Mouse (Mus musculus) mesoderm, embryonic 11.5 days (tissue): ENCODE data around the gene Amotl2.

Experiments used
- DNase-seq: peaks from one replicate; pipeline ENCODE4 v3.0.0-alpha.2; 2012; ENCODE audit warnings: low read depth, low spot score

The Amotl2 gene

DNA sequence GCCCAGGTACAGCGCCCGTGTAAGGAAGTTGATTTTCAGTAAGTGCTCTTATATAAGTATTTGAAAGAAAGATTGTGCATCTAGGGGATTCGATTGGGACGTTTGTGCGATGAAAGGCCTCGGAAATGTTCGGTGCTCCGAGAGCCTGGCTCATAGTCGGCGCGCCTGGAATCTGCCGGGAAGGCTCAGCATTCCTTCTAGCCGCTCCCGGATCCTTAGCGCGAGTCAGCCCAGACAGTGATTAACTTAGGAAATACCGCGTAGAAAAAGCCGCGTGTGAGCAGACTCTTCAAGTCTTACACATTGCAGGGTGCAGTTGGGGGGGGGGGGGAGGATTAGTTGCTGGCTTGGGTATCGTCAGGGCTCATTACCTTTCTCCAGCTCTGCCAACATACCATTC is 2.2 kb downstream of the Amotl2 start:
- DNase-seq: peak; percentile 66

DNA sequence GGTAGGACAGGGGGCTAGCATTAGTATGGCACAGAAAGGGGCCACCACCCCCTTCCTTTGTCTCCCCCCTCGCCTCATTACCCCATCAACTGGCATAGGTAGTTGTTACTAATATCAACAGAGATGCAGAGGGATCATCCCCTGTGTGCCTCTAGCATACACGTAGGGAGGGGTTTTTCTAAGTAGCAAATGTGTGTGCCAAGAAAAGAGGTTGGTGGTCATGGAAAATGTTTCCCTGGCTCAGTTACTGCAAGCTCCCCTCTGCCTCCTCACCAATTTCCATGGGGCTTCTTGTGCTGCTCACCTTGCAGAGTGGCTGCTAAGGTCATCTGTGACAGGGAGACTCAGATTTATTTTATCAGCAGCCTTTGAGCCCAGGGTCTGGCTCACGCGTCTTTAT is 2.6 kb downstream of the Amotl2 start:
- DNase-seq: no peak

DNA sequence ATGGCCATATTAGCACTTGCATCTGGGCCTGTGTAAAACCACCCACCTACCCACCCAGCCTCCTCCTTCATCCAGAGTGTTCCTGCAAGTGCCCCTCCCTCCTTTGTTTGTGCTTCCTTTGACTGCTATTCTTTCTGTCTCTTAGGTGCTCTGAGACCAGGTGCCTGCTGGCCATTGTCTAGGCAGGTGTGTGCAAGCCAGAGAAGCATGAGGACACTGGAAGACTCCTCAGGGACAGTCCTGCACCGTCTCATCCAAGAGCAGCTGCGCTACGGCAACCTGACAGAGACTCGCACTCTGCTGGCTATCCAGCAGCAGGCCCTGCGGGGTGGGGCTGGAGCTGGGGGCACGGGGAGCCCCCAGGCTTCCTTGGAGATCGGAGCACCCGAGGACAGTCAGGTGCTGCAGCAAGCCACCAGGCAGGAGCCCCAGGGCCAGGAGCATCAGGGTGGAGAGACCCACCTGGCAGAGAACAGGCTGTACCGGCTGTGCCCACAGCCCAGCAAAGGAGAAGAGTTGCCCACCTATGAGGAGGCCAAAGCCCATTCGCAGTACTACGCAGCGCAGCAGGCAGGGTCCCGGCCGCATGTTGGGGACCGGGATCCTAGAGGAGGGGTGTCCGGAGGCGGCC is 3.6 kb downstream of the Amotl2 start:
- no peak for DNase-seq

DNA sequence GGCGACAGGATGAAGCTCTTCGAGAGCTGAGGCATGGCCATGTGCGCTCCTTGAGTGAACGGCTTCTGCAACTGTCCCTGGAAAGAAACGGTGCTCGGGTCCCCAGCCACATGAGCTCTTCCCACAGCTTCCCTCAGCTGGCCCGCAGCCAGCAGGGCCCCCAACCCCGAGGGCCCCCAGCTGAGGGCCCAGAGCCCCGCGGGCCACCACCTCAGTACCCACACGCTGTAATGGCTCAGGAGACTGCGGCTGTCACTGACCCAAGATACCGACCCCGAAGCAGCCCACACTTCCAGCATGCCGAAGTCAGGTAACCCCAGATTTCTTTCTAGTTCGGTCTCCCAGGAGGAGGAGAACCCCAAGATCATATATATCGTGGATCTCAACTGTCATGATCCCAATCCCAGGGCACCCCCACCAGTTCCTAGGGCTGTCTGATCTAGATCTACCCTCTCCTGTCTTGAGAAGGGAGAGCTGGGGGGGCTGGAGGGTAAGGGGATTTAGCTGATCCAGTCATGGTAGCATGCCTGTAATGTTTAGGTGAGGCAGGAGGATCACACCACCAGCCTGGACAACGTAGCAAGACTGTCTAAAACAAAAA is 4.2 kb downstream of the Amotl2 start:
- no peak for DNase-seq

DNA sequence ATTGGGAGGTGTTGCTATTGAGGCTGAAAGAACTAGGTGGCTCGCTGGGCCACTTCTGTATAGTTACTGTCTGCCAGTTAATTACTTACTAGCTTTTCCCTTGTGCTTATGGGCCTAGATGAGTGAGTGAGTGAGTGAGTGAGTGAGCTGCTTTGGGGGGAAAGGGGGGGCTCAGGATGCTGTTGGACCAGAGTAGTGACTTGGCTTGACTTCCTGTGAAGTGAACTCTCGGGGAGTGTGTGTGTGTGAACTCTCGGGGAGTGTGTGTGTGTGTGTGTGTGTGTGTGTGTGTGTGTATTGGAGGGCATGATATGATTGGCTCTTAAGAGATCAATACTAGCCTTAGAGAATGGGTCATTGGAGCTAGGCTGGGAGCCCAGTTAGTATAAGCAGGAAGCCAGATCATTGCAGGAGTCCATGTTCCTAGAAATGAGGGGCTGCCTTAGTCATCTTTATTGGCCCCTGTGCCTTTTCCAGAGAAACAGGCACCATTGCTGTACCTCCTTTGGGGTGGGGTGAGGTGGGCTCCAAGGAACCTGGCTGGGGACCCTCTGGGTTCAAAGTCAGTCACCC is 5.0 kb downstream of the Amotl2 start:
- no peak for DNase-seq

DNA sequence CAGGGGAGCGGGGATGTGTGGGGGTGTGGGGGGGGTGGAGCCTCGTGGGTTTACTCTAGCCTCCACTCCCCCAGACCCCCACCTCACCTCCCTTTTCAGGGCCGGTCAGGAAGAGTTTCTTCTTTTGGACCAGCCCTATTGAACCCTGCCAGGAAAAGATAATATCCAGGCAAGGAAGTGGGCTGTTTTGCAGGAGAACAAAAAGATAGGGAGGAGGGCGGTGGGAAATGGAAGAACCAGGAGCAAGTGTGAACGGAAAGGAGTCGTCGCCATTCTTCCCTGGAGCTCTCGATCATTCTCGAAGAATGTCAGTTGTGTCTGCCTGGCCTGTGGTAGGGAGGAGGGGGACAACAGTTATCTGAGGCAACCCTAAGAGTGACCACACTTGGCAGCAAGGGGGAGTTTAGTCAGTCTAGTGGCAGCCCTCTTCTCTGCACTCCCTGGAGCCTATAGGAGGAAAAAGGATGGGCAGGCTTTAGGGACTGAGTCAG is 5.6 kb downstream of the Amotl2 start:
- DNase-seq: no peak

DNA sequence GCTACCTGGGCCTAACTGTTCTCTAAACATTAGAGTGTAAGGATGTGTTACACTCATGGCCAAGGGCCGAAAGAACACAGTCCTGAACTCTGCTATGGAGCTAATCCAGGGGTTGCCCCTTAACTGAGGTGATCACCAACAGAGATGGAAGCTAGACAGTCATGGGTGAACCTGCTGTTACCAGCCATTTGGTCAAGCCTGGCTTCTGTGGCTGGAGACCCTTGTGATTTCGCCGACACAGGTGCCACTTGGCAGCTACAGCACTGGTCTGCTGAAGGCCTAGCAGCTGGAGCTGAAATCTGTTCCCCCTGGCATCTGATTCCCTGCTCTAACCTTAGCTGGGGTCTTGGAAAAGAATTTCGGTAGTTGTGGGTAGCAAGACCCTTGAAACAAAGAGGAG is 6.3 kb downstream of the Amotl2 start:
- DNase-seq: no peak

DNA sequence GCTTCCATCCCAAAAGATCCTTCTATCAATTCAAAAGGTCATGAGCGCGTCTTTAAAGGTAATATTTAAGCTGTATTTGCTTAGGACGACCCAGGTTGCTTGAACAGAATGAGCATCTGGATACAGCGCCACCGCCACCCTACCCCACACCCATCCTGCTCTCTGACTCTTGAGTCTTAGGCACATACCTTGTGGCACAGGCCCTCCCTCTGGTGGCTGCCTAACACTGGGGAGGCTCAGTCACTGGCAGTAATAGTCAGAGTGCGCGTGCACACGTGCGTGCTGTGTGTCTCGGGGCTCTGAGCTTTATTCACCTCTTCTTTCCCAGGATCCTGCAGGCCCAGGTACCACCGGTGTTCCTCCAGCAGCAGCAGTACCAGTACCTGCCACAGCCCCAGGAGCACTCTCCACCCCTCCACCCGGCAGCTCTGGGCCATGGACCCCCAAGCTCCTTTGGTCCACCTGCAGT is 6.8 kb downstream of the Amotl2 start:
- DNase-seq: no peak

DNA sequence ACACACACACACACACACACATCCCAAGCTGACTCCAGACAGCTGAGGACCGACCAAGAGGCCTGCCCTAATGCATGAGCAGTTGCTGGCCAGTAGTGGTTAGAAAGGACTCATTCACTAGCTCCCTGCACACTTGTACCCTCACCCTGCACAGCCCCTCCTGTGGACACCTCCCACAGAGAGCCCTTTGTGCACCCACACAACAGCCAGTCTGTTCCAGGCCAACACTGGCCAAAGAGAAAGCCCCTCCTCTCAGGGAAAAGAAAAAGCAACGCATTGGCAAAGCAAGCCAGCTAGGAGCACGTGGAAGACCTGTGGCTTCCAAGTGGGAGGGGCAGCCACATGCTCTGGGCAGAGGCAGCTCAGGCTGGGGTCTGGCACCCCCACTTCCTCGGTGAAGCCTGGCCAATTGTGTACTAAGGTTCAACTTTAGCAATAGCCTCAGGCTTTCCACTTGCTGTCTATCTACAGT is 7.6 kb downstream of the Amotl2 start:
- DNase-seq: peak; percentile 66

DNA sequence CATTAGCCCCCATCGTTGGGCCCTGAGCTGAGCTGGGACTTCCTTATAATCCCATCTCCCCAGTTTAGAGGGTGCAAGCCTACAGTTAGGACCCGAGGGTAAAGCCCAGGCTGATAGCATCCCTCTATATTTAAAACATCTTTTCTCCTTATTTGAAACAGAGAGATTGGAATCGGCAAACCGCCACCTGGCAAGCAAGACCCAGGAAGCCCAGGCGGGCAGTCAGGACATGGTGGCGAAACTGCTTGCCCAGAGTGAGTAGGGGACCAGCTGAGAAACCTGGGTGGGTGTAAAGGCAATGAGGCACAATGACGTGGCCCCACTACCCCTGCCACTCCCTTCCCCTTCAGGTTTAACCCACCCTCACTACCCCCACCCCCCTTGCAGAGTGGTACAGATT is 8.5 kb downstream of the Amotl2 start:
- DNase-seq: no peak

DNA sequence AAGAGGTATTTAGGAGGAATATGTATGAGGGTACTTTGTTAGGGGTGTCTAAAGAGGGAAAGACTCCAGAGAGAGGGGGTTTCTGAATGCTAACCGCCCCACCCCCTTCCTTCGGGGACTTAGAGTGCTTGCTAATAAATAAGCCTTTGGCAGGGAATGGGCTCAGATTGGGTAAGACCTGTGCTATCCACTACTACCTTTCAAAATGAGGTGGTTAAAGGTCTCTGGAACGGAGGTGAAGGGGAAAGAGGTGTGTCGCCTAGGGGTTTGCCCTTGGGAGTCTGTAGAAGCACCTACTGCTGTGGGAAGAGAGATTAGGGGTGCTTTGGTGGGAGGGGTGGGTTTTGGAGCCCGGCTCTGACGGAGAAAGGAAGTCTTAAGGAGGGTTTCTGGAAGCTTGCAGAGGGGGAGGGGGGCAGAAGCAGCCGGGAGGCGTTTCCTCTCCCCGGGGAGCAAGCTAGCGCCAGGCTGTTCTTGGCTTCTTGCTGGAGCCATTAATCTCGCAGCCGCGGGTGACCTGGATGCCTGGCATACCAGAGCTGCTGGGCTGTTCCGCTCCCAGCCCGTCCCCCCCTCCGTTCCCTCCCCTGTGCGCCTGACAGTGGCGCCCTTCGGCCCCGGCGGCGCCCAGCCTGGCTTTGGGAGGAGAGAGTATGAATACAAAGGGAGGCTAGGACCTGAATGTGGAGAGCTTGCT is 9.6 kb downstream of the Amotl2 start:
- DNase-seq: peak; percentile 96

DNA sequence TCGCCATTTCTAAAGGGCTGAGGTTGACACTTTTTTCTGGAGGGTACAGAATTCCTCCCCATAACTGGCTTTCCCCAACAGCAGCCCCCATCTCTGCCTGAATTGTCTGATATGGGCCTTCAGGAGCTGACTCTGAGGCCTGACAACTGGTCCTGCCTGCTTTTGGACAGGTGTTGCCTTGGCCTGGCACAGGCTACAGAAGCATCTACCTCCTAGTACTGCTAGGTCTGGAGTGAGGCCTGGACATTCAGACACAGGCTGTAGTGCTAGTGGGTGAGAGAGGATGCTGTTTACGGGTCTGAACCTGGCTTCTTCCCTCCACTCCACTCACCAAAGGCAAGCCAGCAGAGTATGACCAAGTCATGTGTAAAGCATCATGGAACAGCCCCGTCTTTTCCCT is 10.3 kb downstream of the Amotl2 start:
- no peak for DNase-seq

DNA sequence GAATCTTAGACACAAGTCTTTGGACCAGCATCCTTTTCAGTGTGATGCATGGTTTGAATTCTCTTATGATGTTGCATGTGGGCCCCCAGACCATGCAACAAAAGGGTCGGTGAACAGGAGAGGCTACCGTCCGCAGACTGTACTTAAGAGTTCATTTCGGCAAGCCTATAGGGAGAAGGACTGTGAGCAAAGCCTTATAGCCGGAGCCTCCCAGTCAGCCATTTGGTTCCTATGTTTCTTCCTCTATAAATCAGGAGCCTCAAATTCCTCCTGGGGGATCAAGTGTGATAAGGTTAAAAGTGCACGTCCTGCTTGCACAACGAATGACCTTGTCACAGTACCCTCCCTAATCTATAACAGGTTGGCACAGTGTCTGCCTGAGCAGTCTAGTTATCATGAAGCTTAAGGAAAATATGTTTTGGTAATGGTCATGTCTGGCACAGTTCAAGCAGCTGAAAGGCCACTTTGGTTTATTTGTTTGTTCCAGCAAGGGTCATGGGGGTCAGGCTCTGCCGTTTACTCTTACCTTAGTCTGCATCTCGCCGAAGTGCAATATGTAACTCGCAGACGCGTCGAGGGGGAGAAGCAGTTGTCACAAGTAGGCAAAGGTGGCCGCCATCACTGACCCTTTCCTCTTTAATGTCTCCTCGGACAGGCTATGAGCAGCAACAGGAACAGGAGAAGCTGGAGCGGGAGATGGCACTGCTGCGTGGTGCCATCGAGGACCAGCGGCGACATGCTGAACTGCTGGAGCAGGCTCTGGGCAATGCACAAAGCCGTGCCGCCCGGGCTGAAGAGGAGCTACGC is 11.4 kb downstream of the Amotl2 start:
- DNase-seq: no peak

DNA sequence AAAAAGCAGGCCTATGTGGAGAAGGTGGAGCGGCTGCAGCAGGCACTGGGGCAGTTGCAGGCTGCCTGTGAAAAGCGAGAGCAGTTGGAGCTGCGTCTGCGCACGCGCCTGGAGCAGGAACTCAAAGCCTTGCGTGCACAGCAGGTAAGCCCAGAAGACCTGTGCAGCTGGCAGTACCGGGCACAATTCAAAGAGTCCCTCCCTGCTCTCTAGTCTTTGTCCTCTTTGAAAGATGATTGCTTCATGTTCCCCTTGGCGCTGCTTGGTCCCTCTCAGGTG is 11.9 kb downstream of the Amotl2 start:
- DNase-seq: no peak

DNA sequence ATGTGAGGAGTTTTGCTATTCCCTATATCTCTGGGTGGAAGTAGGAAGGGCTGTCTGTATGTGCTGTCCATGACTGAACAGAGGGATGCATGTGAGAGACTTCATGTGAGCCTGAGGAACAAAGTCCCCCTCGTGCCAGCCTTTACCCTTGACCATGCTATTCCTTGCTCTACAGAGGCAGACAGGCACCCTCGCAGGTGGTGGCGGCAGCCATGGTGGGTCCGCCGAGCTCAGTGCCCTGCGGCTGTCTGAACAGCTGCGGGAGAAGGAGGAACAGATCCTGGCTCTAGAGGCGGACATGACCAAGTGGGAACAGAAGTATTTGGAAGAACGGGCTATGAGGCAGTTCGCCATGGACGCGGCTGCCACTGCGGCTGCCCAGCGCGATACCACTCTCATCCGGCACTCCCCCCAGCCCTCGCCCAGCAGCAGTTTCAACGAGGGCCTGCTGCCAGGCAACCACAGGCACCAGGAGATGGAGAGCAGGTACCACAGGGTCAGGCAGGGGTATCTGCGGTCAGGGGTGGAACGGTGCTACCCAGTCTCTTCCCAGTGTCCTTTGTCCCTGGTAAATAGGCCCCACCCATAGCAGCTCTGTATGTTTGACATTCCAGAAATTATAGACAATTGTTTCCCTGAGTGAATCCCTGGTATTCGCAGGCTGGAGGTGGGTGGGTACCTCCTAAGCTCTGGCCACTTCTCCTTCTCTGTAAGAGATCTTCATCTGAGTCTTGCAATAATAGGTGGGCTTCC is 12.8 kb downstream of the Amotl2 start:
- no peak for DNase-seq

DNA sequence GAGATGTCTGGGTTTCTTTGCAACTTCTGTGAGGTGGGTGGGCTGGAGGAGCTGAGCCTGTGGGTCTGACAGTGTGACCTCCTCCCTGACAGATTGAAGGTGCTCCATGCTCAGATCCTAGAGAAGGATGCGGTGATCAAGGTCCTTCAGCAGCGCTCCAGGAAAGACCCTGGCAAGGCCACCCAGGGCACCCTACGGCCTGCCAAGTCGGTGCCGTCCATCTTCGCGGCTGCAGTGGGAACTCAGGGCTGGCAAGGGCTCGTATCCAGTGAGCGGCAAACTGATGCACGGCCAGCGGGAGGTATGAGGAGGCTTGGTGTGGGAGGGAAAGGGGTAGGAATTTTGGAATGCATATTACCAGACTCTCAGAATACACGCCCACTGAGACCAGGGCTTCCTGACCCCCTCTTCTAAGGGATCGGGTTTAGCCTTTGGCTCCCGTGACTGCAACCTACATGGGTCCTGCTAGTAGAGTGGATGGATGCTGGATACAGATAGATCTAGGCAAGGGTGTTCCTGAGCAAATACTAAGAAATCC is 13.5 kb downstream of the Amotl2 start:
- no peak for DNase-seq

DNA sequence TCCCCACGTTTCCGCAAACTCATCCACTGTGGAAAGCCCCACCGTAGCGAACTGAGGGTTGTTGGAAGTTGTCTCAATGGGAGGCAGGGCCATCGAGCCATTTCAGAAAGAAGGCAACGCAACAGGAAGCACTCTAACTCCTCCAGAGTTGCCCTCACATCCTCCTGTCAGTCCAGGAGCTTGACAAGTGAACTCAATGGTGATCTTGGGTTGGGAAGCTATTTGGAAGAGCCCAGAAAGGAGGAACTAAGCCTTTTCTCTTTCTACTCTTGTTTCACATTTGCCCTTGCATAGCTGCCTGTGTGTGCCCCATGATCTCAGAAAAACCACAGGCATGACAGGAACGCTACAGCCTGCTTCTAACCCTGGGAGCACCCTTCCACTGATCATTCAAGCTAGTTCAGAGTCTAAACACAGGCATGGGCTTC is 14.6 kb downstream of the Amotl2 start:
- no peak for DNase-seq

DNA sequence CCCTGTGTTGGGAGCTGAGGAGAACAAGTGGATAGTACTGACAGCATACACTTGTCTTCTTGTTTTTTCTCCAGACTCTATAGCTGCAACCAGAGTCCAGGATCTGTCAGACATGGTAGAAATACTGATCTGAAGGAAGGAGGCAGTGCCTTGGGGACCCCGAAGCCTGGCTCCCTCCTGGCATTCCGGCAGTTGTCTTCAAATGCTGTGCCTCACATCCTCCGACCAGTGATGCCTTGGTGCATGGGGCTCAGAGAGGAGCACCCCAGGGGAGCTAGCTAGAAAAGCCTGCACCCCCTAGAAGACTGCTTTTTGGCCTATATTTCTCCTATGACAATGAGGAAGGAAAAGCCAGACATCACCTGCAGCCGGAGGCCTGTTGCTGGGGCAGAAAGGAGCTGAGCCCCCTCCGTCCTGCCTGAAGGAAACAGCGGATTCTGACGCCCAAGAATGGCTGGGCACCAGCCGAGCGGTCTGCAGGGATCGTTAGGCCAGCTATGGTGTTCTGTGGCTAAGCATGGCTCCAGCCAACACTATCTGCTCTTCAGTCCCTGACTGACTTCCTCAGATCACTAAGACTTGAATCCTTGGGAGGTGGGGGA is 15.2 kb downstream of the Amotl2 start:
- no peak for DNase-seq

DNA sequence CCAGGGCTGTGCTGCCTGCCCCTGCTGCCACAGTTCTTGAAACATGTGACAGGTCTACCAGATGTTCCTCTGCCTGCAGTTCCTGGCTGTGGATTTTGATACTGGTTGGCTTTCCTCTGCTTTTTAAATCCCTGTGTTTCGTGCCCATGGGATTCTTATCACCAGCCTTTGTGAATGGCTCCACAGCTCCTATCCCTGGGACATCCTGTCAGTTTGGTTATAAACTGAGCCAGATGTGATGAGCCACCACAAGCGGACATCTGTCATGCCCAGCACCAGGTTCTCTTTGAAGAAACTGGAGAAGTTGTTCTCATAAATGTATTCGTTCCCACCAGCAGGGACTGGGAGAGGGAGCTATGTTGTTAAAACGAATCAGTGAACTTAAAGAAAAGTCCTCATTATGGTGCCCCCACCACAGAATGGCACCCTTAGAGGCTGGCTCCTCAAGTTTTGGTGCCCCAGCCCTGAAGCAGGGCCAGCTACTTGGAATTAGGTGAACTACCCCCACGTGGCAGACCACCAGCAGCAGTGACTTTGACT is 15.9 kb downstream of the Amotl2 start:
- no peak for DNase-seq

DNA sequence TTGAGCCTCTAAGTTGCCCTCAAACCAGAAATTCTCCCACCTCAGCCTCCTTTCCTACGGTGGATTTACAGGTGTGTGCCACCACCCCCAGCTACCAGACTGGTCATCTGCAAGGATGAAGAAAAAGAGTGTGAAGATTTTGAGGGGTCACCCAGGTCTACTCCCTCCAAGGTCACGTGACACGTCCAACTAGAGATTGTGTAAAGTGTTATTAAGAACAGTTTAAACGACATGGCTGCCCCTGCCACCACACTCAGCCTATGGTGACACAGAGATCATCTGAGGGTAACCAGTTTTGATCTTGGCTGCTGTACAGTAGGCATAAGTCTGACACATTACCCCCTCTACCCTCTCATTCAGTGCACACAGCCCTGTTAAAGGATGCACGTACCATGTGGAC is 17.0 kb downstream of the Amotl2 start:
- DNase-seq: no peak
